Mouse (Mus musculus) heart, adult 8-10 months (tissue): ENCODE measurements around the gene Ankrd12. TPM values are rescaled to one million over a fixed set of nuclear protein-coding genes. Genes with fewer than 3 reads are reported as not detected.

Experiments used
- DNase-seq: peaks from one replicate; pipeline ENCODE4 v3.0.0; 2022; ENCODE audit warnings: low spot score
- total RNA-seq, 4 experiments: library from RNA; stranded (reverse); gene quantifications; 2 replicates each; pipeline ENCODE4 v1.2.4; 2022

The Ankrd12 gene
- 10 to 100 TPM; 20.7 to 29.5 (median 24.1) TPM for total RNA-seq

DNA sequence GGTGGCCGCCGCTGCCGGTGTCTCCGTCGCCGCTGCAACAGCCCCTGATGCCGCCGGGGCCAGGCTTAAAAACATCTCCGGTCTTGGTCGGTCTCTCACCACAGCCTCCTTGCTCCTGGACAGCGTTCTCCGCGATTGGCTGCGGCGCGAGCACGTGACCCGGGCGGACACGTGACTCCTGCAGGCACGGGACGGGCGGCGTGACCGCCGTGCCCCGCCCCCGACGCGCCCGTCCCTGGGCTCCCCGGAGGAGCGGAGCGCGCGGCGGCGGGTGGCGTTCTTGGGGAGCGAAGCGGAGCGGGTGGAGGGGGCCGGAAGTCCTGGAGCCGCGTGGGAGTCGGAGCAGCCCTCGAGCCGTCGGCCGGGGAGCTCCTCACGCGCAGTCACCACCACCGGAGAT, at the start of gene Ankrd12:
Gene Ankrd12, minus strand, starts transcription at position 156 of the 400 bp plus-strand sequence.
- peak; percentile 96 for DNase-seq

DNA sequence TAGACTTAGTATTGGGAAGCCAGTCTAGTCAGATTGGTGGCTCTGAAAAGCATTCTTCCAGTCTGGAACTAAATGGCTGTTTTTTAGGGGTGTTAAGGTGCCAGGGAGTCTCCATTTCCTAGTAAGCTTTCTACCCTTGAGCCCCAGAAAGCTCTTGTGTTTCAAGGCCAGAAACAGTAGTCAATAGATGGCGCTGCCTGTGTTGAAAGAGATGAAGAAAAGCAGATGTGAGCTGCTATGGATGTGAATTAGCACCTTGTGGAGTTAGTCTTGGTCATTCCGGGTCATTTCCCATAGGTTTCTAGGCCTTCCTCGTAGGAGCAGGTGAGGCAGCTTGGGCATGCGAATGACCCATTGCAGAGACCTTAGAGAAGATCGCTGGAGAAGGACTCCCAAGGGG, 48.3 kb upstream of the Ankrd12 start:
- DNase-seq, result no peak

DNA sequence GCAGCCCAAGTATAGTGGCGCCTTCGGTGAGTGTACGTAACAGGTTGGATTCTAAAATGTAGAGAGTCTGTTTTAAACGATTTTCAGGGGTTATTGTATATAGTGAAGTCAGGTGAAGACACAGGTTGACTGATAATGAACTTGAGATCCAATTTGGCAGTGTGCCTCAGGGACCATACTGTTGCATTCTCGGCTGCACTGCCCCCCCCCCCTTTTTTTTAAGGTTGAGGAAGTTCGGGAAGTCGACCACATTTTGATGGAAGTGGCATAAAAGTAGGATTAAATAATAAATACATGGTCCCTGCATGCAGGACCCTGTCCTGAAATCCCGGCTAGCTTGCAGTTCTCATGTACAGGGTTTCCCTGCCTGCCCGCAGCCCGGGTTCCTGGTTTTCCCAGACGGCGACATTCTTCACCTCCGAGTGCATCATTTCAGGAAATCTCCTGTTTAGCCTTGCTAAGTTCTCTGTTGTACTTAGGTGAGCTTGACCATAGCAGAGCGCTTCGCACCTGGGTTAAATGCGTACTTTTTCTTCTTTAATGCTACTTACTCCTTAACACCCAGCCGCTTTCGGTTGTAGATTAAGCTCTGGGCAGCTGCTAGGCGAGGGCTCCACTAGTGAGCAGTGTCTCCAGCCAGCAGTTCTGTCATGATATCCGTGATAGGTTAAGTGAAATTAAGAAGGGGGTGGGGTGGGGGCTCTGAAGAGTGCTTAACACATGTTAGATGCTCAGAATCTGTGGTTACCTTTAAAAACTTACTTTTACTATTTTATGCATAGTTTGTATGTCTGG, 47.1 kb upstream of the Ankrd12 start:
- no peak for DNase-seq

- DNase-seq, result peak; percentile 92
Measured at GRCm38 (mm10) chr17:66123066-66123815, 46.4 kb upstream of the Ankrd12 start, which contains the start of gene Ddx11. Gene Ddx11, plus strand, starts transcription at chr17:66123520.

GRCm38 (mm10) chr17:66120701-66121100, 43.8 kb upstream of the Ankrd12 start:
- DNase-seq, result no peak

- no peak for DNase-seq
Measured at GRCm38 (mm10) chr17:66118991-66119390, 42.1 kb upstream of the Ankrd12 start.

DNA sequence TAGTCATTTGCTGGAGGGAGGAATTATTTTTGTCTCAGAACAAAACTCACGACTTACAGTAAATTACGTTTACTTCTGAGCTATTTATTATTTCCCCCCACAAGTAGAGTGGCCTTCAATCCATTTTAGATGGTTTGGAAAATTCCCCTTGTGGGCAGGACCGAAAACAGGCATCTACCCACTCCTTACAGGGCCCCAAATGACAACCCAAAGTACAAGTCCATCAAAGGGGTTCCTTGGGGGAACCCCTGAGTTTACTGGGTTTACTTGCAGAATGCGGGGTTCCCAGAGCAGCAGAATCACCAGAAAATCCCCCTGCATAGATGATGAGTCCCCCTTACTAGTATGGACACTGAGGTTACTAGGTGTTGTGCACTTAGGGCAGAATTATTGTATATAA, 35.3 kb upstream of the Ankrd12 start:
- DNase-seq, result no peak

DNA sequence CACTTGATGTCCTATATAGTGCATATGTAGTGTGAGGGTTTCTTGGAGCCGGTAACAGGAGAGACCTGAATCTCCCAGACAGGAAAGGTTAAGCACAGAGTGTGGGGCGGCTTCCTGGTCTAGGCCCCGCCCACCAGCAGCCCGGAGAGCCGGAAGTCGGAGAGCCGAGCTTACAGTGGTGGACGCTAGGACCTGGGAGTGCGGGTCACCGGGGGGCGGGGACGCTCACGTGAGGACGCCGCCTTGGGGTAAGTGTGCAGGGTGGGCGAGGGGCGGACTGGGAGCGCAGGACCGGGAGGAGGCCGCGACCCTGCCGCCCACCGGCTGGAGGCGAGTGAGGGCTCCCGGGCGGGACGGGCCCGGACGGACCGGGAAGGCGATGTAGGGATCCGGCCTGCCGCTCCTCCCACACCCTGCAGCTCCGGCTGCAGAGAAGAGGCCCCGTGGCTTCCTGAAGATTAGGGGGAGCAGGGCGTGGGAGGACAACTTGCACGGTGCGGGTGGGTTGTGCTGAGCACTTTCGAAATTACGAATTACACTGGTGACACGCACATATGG, 34.6 kb upstream of the Ankrd12 start, which contains the start of gene Washc1:
Gene Washc1, plus strand, starts transcription at position 144 of the 558 bp plus-strand sequence.
- DNase-seq, result peak; percentile 88

DNA sequence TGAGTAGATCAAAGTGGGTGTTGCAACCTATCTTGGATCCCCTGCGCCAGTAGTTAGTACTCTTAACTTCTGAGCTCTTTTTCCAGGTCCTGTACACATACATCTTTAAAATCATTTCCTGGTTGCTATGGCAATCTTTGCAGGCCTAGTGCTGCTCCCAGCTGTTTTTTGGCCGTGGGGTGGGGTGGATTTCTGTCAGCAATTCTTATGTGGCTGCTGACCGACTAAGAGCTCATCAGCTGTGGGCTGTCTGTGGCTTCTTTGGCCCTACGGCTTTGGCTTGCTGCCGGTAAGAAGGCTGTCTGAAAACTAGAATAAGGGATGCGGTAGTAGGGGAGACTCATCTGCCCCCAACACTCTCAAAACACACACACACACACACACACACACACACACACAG, 33.9 kb upstream of the Ankrd12 start:
- DNase-seq, result no peak

- no peak for DNase-seq
Measured at GRCm38 (mm10) chr17:66108198-66108597, 31.3 kb upstream of the Ankrd12 start.

DNA sequence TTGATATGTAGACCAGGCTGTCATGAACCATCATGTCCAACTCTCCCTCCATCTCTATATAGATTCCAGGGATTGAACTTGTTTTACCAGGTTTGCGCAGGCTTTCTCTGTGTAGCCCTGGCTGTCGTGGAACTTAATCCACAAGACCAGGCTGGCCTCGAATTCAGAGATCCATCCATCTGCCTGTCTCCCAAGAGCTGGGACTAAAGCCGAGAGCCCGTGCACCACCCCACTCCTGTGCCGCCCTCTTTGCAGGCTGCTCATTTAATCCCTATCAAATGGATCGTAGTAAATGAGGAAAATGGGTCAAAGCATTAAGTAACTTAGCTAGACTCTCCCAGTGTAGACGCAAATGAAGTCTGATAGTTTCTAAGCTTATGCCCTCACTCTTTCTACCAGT, 30.6 kb upstream of the Ankrd12 start:
- DNase-seq, result no peak

GRCm38 (mm10) chr17:66106601-66107267, 29.8 kb upstream of the Ankrd12 start:
- peak; percentile 70 for DNase-seq

GRCm38 (mm10) chr17:66104076-66104475, 27.2 kb upstream of the Ankrd12 start:
- DNase-seq, result no peak

GRCm38 (mm10) chr17:66101380-66102330, 24.8 kb upstream of the Ankrd12 start, which contains the start of gene Ndufv2:
Gene Ndufv2, minus strand, starts transcription at chr17:66101559.
- DNase-seq, result peak; percentile 91

DNA sequence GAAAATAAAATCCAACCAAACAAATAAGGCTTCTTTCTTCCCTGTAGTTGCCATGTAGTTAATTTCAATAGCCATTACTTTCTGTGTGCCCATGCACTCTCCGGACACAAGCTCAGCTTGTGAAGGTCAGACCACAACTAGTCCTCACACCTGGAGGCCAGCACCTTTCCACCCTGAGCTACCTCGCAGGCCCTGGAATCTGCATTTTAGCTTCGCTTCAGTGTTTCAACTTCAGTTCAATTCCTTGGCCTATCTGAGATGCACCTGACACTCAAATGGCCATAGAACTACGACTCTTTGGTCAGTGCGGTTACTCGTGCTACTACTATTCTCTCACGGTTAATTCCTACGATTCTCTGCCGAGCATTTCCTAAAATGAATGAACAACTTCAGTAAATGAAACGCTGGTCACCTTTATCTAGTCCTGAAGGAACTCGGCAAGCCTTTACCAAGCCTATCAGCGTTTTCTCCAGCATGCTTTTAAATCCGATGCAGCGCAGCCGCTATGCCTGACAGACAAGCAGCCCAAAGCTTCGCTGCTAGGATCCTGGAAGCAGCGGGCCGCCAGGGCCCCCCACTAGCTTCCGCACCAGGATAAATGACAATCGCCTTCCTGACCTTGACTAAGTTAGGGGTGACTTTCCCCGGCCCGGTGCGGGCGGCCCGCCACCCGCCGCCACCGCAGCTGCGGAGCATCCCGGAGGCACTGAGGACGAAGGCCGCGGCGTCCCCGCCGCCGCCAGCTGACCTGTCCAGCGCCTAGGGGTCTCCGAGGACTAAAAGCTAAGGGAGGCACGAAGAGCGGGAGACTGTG, 23.9 kb upstream of the Ankrd12 start:
- no peak for DNase-seq

DNA sequence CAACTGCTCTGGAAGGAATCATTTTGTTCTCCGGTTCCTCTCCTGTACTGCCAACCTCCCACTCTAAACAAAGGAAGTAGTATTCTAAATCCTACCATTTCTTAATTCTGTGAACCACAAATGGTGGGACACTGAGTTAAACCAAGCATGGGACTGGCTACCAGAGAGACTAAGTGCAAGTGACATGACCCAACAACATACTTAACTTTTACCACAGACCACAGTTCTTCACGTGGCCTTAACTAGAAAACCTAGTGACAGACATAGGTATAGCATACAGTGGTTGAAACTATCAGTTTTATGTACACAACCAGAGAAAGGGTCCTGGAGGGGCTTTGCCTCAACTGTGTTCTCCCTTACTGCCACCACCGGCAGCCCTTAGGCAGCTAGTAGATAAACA, 15.8 kb upstream of the Ankrd12 start:
- no peak for DNase-seq

DNA sequence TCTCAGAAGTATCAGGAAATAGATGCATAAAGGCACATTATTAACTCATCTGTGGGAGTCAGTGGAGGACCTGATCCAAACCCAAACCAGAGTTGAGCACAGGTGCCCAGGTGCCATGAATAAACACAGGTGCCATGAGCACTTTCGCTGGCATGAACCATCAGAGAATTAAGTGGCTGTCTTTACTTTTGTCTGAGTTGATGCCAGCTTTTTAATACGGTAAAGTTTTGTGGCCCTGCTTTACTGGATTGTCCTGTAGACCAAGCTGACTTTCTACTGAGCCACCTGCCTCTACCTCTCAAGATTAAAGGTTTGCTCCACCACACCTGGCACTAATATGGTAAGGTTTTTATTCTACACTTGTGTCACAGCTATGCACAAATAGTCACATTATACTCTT, 15.2 kb upstream of the Ankrd12 start:
- no peak for DNase-seq

DNA sequence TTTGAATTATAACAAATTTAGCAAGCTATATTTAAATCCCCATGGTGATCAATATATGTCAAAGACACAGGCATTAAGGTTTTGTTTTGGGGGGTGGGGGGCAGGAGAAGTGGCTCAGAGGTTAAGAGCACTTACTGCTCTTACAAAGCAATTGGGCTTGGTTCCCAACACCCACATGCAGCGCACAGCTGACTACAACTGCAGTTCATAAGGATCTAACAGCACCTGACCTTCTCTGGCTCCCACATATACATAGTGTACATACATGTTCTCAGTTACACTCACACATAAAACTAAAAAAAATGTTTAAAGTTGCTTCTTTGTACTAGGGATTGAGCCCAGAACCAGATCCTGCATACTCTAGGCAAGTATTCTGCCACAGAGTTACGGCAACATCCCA, 14.5 kb upstream of the Ankrd12 start:
- no peak for DNase-seq

DNA sequence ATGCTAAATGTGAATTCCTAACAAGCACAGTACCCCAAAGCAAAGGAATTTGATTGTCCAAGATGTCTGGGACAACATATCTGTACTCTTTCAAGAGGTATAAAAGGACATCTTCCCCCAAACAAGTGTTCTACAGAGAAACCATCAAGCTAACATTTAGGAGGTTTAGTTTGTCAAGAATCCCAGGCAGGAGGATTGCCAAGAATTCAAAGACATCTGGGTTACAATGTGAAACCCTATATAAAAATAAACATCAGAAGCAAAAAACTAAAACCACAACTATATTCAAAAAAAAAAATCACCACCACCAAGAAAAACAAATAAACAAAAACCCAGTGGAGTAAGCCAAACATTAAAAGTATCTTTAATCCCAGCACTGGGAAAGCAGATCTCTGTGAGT, 13.4 kb upstream of the Ankrd12 start:
- DNase-seq, result no peak

DNA sequence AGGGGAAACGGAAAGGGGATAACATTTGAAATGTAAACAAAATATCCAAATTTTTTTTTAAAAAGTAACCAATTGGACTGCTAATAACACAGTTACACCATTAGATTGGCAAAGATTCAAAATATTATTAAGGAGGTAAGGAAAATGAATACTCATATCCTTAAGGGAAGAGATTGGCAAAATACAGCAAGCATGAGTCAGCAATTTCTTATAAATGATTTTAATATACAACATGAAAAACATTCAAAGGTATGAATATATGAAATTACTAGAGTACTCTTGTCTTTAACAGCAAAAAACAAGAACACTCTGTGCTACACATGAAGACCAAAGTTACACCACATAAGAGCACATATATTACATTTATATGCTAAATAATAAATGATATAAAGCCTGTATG, 8.1 kb upstream of the Ankrd12 start:
- no peak for DNase-seq
